Mouse (Mus musculus) embryonic facial prominence, embryonic 11.5 days (tissue): ENCODE results near the gene Etfb. TPM values are rescaled to one million over a fixed set of nuclear protein-coding genes. Genes with fewer than 3 reads are reported as not detected.
A peak's percentile ranks its signal among the peaks of the same experiment; 100 is the strongest.

ENCODE experiments used
- ATAC-seq: fragments of 200-750 bp; cut with Nextera tagmentation; replicated peaks from 2 replicates; pipeline ENCODE4 v1.8.0; 2017; ENCODE audit warnings: low read depth; ENCODE audit not compliant: insufficient number of reproducible peaks, low FRiP score, low TSS enrichment
- DNase-seq: peaks from one replicate; pipeline ENCODE4 v3.0.0-alpha.2; 2015; ENCODE audit warnings: low spot score
- H3K27ac ChIP-seq: fragments of 300-500 bp; sonication (generic); replicated peaks from 2 replicates; pipeline ENCODE4 v1.5.1; 2014; ENCODE audit warnings: mild to moderate bottlenecking, low read depth, low read length, control low read depth
- H3K27me3 ChIP-seq: fragments of 300-500 bp; sonication (generic); 2 replicates; pipeline ENCODE4 v1.6.1; 2014; ENCODE audit warnings: mild to moderate bottlenecking, low read length, moderate library complexity, mixed read lengths; ENCODE audit not compliant: control insufficient read depth, insufficient read depth
- H3K36me3 ChIP-seq: fragments of 300-500 bp; sonication (generic); replicated peaks from 2 replicates; pipeline ENCODE4 v1.6.1; 2014; ENCODE audit warnings: low read depth, mild to moderate bottlenecking, low read length, moderate library complexity, mixed read lengths; ENCODE audit not compliant: control insufficient read depth, insufficient read depth
- H3K4me1 ChIP-seq: fragments of 300-500 bp; sonication (generic); 2 replicates; pipeline ENCODE4 v1.6.1; 2014; ENCODE audit warnings: low read length, mixed read lengths; ENCODE audit not compliant: control insufficient read depth, insufficient read depth
- H3K4me2 ChIP-seq: fragments of 300-500 bp; sonication (generic); 2 replicates; pipeline ENCODE4 v1.6.1; 2014; ENCODE audit warnings: low read depth, mild to moderate bottlenecking, control low read depth, low read length, moderate library complexity
- H3K4me3 ChIP-seq: fragments of 300-500 bp; sonication (generic); 2 replicates; pipeline ENCODE4 v1.5.1; 2014; ENCODE audit warnings: low read depth, low read length, control low read depth
- H3K9ac ChIP-seq: fragments of 300-500 bp; sonication (generic); replicated peaks from 2 replicates; pipeline ENCODE4 v1.6.1; 2014; ENCODE audit warnings: mild to moderate bottlenecking, control low read depth, low read length
- H3K9me3 ChIP-seq: fragments of 300-500 bp; sonication (generic); replicated peaks from 2 replicates; pipeline ENCODE4 v1.6.1; 2016; ENCODE audit warnings: mild to moderate bottlenecking, low read length, inconsistent platforms, mixed read lengths; ENCODE audit not compliant: control insufficient read depth
- WGBS: fragments of 180-500 bp; shearing (Covaris S2); extraction: QIAGEN DNeasy Blood & Tissue Kit; methylation state at CpG from one replicate; pipeline ENCODE4 v1.1.7; 2014; 5-methylcytosine and 5-hydroxymethylcytosine counted together
- microRNA-seq: library from miRNA; unstranded; fragments of <30 nt; microRNA quantifications from one replicate; pipeline ENCODE4, GENCODE M21; 2016; ENCODE audit warnings: borderline number of aligned reads
- polyA plus RNA-seq: library from polyadenylated mRNA; unstranded; fragments of >200 nt; fragmentation: Nextera tagmentation; extraction: Ambion mirVana; gene quantifications from 2 replicates; pipeline ENCODE4 v1.2.1, GENCODE M21; 2014

Etfb gene
- polyA plus RNA-seq, 1 experiment from 2014 or later = 240 TPM

DNA sequence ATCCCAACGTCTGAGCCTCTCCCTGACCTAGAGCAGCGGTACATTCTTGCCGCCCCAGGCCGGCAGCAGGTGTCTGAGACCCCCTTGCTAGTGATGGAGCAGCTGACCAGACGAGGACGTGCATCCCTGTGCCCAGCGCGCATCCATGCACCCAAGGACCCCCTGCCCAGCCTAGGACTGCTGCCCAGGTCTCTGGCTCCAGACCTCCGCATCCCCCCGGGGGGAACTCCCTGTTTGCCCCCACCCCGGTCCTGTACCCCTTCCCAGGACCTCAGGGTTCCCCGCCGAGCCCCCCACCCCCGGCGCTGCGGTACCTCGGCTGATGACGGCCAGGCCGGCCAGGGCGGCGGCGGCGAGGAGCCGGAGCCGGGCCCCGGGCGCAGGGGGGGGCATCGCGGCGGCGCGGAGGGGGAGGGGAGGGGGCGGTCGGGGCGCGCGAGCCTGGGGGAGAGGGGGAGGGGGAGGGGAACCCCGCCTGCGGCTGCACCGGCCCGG is 45.8 kb downstream of the Etfb start, which contains the start of gene Iglon5:
Gene Iglon5 (minus strand): TSS at position 445 of the 495 bp plus-strand sequence.
- Histone ChIP-seq H3K4me3 (peak within 1 kb of the TSS; percentile 63), H3K4me1 (no peaks in the 10 kb centered on the region), H3K9me3 (no peaks in the 10 kb centered on the region), H3K9ac (peak within 1 kb of the TSS; percentile 74), H3K27ac (no peak within 1 kb of the TSS; the same call in 1 of the 2 replicates), H3K27me3 (no peaks in the 10 kb centered on the region), H3K4me2 (peak within 1 kb of the TSS; percentile 86), H3K36me3 (no peaks in the 10 kb centered on the region)
- ATAC-seq (peak; percentile 74), DNase-seq (peak; percentile 15)
- WGBS = under 1% methylated on average over 17 of the region's 41 CpGs

DNA sequence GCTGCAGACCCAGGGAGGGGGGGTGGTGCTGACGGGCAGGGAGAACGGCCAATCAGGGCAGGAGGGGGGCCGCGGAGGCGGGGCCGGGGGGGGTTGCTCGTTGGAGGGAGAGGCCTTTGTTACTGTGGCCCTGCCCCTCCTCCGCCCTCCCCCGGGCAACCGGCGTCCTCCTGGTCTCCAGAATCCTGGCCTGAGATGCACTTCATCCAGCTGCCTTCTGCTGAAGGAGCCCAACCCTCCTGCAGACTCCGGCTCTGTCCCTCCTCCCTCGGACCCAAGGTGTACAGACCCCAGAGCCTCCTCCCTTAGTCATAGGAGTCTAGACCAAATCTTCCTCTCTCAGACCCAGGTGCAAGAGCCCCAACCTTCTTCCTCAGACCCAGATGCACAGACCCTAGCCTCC is 46.3 kb downstream of the Etfb start:
- no peaks in the 10 kb centered on the region for H3K36me3 ChIP-seq
- H3K27ac ChIP-seq = no peak overlapping the region; the same call in 1 of the 2 replicates
- WGBS = 0% methylated on average over 3 of the region's 13 CpGs

DNA sequence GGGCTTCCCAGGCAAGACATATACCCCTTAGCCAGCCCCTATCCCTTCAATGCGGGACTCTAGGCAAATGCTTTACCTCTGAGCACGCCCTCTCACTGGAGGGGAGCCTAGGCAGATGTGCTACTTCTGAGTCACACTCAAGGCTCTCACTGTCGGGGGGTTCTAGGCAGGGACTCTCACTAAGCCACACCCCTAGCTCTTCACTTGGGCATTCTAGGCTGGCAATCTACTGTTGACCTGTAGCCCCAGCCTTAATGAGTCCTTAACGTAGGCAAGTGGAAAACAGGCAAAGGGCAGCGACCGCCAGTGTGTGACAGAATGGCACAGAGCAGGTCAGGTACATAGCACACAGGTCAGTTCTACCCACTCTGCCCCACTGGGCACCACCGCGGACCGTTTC is 47.0 kb downstream of the Etfb start:
- Histone ChIP-seq H3K27ac (no peak overlapping the region), H3K27me3 (no peaks in the 10 kb centered on the region; the same call in 1 of the 2 replicates), H3K4me3 (no peak overlapping the region), H3K9ac (0 out of 2 replicates have a peak overlapping the region, but pooled peaks have one; percentile 74), H3K4me1 (no peaks in the 10 kb centered on the region), H3K36me3 (no peaks in the 10 kb centered on the region), H3K9me3 (no peaks in the 10 kb centered on the region), H3K4me2 (no peak overlapping the region; the same call in 1 of the 2 replicates)
- DNase-seq = no peak
- 65% methylated on average over 9 of the region's 9 CpGs for WGBS
- ATAC-seq = no peak

More for the DNA sequence above, 46.3 kb downstream of the Etfb start:
- Histone ChIP-seq H3K4me3 (peak overlapping the region; percentile 63), H3K9me3 (no peaks in the 10 kb centered on the region), H3K27me3 (no peaks in the 10 kb centered on the region; the same call in 1 of the 2 replicates), H3K4me2 (peak overlapping the region; percentile 86), H3K4me1 (no peaks in the 10 kb centered on the region), H3K9ac (peak overlapping the region; percentile 74)
- ATAC-seq = peak; percentile 82
- DNase-seq = peak; percentile 79

DNA sequence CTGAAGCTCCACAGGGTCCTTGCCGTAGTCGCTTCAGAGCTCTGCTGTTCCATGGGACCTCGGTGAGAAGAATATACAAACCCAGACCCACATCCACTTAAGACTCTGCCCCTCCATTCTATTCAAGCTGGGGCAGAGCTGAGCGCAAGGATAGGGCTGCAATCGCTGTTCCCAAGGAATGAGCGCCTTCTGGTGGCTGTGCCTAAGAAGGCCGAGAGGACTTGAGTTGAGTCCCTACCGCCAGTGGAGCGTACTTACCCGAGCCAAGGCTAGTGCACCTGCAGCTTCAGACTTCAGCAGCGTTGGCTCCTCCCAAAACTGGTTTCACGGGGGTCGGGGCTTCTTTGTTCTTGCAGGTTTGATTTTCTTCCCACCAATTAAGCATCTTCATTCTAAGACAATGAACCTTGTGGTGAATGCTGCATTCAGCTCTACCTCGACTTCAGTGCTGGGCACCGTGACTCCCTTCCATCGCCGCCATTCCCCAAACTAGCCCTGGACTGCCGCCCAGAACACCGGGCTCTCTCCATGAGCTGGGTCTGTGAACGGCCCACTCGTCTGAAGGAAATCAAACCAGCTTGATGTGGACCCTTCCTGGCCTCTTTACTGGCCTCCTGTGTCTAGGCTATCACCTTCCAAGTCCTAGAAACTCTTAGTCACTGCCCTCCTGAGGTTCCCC is 51.6 kb downstream of the Etfb start:
- H3K4me1 ChIP-seq = no peaks in the 10 kb centered on the region
- no peak overlapping the region for H3K27ac ChIP-seq
- DNase-seq = peak; percentile 62
- H3K4me2 ChIP-seq = no peak overlapping the region
- H3K9me3 ChIP-seq = no peaks in the 10 kb centered on the region
- H3K36me3 ChIP-seq = no peaks in the 10 kb centered on the region
- H3K9ac ChIP-seq = no peak overlapping the region
- no peaks in the 10 kb centered on the region; the same call in 1 of the 2 replicates for H3K27me3 ChIP-seq
- H3K4me3 ChIP-seq = no peak overlapping the region
- no peak for ATAC-seq
- 14% methylated on average over 21 of the region's 21 CpGs for WGBS

Small RNA genes within 50 kb of the gene (microRNA-seq; reads per million reads assigned to microRNA genes)
- 1.9 reads per million for gene Mir7051

Other genes with a start within 250 kb of the Etfb start
- 17.9 and 20.4 TPM in 2 replicates for gene Zfp715, start 130.8 kb upstream of the Etfb start, polyA plus RNA-seq
- gene Siglecf, start 92.7 kb upstream of the Etfb start, polyA plus RNA-seq = 0.10 TPM in 1 of 2 replicates, not detected in the other
- gene Siglecg, start 35.9 kb upstream of the Etfb start, polyA plus RNA-seq = 0.07 and 0.08 TPM in 2 replicates
- 0.24 and 2.4 TPM in 2 replicates for gene Lim2, start 16.4 kb upstream of the Etfb start, polyA plus RNA-seq
- 0.43 and 0.45 TPM in 2 replicates for gene Nkg7, start 7.0 kb upstream of the Etfb start, polyA plus RNA-seq
- not detected in 2 replicates for gene Cldnd2, start 3.3 kb upstream of the Etfb start, polyA plus RNA-seq
- gene Gm45233, start within 50 bp of the Etfb start, polyA plus RNA-seq = not detected in 2 replicates
- gene Vsig10l, start 19.1 kb downstream of the Etfb start, polyA plus RNA-seq = 1.7 and 2.0 TPM in 2 replicates
- 1.1 and 1.5 TPM in 2 replicates for gene Iglon5, start 46.0 kb downstream of the Etfb start, polyA plus RNA-seq
- not detected in 2 replicates for gene 4931406B18Rik, start 61.9 kb downstream of the Etfb start, polyA plus RNA-seq
- gene Cd33, start 100.3 kb downstream of the Etfb start, polyA plus RNA-seq = 1.3 and 1.5 TPM in 2 replicates
- gene Zfp658, start 118.2 kb downstream of the Etfb start, polyA plus RNA-seq = 5.4 and 7.1 TPM in 2 replicates
- 19.3 and 19.6 TPM in 2 replicates for gene Zfp719, start 135.5 kb downstream of the Etfb start, polyA plus RNA-seq
- gene Zfp819, start 163.1 kb downstream of the Etfb start, polyA plus RNA-seq = 0.14 and 0.67 TPM in 2 replicates
- not detected in 2 replicates for gene Ceacam18, start 190.6 kb downstream of the Etfb start, polyA plus RNA-seq
- 0.32 TPM in 1 of 2 replicates, not detected in the other for gene Siglece, start 216.1 kb downstream of the Etfb start, polyA plus RNA-seq
- gene Ctu1, start 227.9 kb downstream of the Etfb start, polyA plus RNA-seq = 8.1 and 9.1 TPM in 2 replicates
- not detected in 2 replicates for gene Klk14, start 246.3 kb downstream of the Etfb start, polyA plus RNA-seq